Mouse (Mus musculus): ENCODE data around the gene Podxl2.

Podxl2 gene

DNA sequence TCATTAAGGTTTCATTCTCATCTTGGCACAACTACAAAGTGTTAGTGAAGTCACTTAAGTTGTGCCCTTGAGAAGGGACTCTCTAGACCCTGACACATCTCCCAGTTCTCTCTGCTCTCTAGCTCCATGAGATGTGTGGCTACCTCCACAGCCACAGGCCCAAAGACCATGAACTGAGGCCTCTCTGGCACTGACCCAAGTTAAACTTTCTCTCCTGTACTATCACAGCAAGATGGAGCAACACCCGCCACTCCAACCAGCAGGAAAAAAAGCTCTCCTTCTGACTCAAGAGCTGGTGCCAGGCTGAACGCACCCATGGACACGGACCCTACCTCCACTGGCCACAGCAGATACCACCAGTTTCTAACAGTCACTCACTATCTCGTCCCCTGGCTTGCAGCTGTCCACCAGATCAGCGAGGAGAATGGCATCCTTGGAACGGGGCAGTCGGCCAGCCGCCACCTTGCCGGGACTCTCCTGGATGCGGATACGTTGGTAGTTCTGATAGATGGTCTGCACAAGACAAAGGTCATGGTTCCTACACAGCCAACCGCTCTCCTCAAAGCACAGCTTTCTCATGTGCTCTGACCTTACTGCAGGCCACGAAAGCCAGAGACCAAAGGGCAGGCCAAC is 14.7 kb upstream of the Podxl2 start:
- no peak for DNase-seq (ENCODE audit: low spot score in 2 of 2)

DNA sequence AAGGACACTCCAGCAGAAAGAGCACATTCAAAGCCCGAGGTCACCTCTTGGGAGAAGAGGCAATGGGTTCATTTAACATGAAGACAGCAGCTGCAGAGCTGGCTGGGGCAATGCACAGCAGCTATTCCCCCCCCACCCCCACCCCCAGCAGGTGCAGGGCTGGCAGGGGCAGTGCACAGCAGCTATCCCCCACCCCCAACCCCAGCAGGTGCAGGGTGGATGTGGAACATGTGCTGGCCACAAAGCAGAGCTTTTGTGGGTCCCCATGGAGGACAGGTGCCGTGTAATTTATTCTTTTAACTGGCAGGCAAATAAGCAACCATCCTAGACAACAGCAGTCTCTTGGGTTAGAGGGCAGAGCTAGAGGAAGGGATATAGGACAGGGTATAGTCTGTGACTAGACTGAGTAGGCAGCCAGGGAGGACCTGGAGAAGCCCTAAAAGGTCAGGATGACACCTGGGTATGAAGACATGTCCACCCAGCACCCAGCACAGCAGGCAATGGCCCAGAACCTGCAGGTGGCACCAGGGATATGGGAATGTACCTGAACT is 11.6 kb upstream of the Podxl2 start:
- no peak for DNase-seq (ENCODE audit: low spot score in 2 of 2)

DNA sequence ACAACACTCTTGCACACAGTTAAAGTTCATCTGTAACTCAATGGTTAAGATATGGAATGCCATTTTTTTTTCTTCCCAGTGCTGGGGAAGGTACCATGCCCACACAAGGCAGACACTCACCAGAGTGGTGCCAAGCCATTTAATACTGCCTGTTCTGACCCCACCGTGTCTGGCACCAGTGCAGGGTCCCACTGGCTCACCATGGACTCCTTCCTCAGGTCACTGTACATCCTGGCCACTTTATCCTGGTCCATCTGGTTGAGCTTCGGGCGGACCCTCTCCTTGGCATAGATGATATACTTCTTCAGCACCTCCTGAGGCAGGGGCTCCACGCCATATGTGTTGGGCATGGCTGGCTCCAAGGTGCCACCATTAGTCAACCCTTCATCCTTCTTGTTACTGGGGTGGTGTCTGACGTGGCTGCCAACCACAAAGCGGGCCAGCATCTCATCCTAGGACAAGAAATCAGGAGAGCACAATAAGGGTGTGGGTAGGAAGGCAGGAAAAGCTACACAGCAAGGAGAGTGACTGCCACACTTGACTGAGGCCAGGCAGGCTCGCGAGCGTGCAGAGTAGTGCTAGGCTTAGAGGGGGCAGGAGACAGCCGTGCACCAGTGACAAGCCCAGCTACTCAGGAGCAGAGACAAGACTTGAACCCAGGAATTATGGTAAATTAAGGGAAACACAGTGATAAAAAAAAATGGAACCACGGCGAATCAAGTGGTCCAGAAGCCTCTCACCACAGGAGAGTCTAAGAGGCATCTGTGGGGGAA is 11.0 kb upstream of the Podxl2 start:
- DNase-seq (ENCODE audit: low spot score in 2 of 2), result no peak

DNA sequence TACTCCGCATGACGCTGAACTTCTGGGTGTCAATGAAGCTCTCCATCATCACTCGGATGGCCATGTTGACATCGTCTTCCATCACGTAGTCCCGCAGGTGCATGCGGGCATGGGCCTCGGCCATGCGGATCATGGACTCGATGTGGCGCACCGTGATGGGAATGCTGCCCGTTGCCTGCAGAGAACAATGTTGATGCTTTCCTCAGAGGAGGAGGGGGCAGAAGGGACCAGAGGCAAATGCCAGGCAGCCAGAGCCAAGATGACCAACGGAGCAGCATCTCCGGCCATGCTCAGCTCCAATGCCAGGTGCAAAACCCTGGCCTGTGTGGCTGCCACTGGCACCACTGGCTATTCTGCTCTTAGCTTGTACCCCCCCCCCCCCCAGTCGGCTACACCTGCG is 9.8 kb upstream of the Podxl2 start:
- no peak for DNase-seq (ENCODE audit: low spot score in 2 of 2)

DNA sequence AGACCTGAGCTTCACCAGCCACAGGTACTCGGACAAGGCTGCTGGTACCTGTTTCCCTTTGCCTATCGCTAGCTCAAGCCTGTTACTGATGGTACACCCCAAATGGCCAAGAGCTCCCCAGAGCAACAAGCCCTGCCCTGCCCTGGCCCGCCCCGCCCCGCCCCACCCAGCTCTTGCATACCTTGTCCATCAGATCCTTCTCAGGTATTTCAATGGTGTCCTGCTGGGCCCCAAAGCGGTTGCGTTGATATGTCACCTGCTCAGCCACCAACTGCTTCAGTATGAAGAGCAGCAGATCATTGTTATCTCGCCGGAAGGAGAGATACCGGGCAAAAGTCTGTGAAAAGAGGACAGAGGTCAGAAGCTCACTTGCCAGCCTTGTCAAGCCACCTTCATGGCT is 9.4 kb upstream of the Podxl2 start:
- no peak for DNase-seq (ENCODE audit: low spot score in 2 of 2)

DNA sequence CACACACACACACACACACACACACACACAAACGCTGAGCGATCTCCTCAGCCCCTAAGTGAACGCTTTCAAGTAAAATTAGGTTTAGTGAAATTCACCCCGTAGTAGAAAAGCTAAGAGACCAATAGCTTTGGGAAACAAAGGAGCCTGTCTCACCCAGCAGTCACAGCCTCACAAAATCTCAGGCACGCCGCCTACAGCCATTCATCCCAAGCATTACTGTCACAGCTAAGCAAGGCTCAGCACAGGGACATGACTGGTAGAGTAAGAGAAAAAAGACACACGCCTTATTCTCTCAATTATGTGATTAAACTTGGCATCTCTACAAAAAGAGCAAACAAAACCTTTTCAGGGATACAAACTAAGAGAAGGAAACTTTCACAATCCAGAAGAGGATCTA is 6.5 kb upstream of the Podxl2 start:
- DNase-seq (ENCODE audit: low spot score in 2 of 2), result no peak

DNA sequence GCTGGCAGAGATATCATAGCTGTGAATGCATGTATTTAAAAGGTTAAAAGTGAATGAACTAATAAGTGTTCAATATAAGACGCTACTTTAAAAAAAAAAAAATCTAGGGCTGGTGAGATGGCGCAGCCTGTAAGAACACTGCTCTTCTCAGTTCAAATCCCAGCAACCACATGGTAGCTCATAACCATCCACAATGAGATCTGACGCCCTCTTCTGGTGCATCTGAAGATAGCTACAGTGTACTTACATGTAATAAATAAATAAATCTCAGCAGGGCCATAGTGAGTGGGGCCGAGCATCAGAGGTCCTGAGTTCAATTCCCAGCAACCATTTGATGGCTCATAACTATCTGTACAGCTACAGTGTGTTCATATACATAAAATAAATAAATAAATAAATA is 4.6 kb upstream of the Podxl2 start:
- no peak for DNase-seq (ENCODE audit: low spot score in 2 of 2)

DNA sequence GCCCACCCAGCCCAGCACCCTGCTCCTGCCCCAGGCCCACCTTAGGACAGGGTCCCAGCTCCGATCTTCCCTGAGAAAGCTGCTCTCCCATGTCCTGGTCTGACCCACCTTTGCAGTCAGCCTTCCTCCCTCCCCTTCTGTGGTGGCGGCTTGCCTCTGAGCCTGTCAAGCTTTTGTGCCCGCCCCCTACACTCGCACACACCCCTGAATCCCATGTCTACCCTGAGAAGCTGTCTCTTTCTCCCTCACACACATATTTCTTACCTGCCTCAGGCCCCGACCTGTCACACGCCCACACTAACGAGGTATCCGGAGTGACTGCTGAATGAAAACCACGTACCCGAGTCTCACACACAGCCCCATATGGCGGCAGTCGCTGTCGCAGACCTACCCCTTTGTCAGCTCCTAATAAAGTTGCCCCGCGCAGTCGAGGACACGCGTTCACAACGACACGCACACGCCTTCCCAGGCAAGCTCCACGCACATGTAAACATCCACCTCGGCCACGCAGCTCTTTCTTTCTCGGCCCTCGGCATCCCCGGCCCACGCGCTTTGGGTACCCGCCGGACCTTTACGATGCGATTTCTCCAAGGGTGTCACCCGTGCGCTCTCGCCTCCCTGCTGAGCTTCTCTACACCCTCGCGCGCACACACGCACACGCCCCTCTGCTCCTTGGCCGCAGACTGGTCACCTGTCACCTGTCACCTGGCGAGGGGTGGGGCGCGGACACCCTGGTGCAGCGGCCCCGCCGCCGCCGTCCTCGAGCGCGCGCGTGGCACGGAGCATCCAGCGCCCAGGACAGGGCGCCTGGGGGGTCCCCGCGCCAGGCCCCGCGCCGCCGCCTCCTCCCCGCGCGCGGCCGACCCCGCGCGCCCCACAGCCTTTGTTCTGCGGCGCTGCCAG is 628 bp downstream of the Podxl2 start:
- no peak for DNase-seq (ENCODE audit: low spot score in 2 of 2)

DNA sequence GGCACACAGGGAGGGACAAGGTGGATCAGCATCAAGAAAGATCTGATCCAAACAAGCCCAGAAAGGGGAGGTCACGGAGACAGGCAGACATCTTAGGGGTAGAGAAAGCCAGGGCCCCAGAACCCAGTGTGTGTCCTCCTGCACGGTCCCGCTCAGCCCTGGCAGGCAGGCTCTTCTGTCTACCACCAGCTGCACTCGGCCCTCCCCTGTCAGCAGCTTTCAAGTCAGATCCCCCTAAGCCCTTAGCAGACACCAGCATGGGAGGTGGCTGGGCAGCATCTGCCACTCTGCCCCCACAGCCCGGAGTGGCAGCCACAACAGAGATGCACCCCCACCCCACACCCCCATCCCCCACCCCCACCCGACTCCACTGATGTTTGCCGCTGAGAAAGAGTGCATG is 2.0 kb downstream of the Podxl2 start:
- no peak for DNase-seq (ENCODE audit: low spot score in 2 of 2)

DNA sequence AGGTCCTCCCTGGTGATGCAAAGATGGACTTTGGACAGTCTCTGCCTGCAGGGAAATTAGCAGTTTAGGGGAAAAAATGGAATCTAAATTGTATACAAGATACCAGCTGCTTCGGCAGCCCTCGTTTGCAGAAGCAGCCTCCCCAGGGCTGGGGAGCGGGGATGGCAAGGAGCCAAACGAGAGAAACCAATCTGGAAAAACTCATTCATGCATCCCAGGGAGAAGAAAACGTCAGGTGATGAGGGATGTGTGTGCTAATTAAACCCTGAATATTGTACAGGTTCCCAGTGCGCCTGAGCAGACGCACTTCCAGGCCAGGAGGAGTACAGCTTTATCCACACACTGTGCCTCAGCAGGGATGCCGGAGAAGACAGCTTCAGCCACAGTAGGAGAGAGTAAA is 3.3 kb downstream of the Podxl2 start:
- no peak for DNase-seq (ENCODE audit: low spot score in 2 of 2)

DNA sequence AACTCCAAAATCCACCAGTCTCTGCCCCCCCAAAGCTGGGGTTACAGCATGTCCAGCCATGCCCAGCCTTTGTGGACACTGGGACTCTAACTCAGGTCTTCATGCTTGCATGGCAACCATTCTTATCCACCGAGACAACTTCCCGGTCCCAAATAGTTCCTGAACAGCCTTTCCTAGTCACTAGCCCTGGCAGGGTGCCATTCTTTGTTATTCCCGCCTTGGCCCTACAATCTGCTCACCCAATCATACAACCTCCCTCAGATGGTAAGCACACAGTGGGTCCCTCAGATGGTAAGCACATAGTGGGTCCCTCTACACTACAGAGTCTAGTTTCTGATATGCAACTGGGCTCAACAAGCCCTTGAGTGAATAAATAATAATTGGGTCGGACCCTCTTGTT is 4.2 kb downstream of the Podxl2 start:
- DNase-seq (ENCODE audit: low spot score in 2 of 2), result no peak

DNA sequence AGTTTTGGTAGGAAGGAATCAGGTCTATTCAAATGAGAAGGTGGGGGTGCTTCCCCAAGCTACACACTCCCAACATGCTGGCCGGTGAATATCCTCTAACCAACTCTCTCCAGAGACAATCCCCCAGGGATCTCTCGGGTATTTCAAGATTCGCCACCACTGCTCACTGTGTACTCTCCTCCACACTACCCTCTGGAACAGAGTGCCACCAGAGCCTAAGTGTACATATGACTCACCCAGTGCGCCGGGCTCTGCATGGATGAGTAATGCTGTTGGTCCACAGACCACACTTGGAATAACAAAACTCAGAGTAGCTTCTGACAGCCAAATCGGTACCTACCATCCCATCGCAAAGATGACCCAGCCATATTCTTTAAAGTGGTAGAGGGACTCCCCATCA is 5.4 kb downstream of the Podxl2 start:
- no peak for DNase-seq (ENCODE audit: low spot score in 2 of 2)

DNA sequence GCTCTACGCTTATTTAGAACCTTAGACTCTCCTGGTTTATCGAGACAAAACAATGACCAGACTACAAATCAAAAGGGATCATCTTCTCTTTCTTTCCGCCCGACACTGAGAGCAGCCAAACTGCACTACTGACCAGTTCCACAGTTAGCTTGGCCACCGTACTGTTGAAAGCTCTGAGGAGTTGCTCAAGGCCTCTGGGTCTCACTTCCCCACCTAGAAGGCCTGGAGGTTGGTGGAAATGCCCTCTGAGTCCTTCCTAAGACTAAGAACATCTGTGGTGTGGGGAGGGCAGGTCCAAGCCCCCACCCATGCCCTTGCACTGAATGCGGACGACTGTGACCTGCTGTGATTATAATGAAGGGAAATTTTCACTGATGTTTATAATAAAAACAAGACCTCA is 9.1 kb downstream of the Podxl2 start:
- no peak for DNase-seq (ENCODE audit: low spot score in 2 of 2)

DNA sequence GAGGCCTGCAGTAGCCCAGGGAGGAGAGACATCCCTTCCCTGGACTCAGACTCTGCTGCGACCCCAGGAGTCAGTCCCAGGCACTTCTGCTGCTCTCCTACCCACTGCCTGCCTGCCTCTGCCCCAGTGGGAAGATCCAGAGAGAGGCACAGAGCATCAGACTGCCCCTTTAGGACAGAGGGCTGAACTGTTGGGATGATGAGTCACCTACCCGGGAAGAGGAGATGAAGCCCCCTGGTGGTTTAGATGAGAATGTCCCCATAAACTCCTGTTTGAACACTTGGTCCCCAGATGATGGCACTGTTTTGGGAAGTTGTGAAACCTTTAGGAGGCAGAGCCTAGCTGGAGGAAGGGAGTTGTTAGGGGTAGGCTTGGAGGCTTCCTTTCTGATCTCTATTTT is 13.9 kb downstream of the Podxl2 start:
- DNase-seq (ENCODE audit: low spot score in 2 of 2), result no peak

DNA sequence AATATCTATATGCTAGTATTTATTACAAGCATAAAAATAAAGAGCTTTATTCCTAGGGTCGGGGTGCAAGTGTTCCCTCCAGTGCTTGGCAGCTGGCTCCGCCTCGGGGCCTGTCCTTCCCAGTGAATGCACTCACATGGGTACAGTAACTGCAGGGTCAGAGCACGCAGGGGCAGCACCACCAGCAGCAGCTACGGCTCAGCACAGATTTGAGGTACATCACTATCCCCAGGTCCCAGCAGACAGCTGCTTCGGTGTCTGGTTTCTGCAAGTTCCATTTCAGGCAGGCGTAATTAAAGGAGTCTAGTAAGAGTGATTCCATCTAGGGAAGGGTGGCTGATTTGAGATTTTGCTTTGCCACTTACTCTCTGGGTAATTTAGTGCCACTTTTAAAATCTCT is 16.5 kb downstream of the Podxl2 start:
- no peak for DNase-seq (ENCODE audit: low spot score in 2 of 2)

DNA sequence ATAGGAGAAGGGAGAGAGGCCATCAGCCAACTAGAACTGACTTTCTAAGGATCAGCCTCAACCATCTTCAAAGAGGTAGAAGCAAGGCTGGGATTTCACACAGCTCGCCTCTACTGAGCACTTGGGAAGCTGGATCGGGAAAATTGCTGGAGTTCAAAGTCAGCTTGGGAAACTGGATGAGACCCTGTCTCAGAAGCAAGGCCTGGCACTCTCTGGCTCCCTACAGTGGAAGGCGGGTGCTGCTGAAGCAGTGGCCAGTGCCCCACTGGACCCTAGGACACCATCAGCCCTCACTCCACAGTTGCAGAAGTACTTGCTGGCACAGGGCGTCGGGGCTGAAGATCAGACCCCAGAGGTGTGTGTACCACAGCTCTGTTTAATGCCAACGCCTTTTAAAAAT is 17.0 kb downstream of the Podxl2 start:
- DNase-seq (ENCODE audit: low spot score in 2 of 2), result no peak

DNA sequence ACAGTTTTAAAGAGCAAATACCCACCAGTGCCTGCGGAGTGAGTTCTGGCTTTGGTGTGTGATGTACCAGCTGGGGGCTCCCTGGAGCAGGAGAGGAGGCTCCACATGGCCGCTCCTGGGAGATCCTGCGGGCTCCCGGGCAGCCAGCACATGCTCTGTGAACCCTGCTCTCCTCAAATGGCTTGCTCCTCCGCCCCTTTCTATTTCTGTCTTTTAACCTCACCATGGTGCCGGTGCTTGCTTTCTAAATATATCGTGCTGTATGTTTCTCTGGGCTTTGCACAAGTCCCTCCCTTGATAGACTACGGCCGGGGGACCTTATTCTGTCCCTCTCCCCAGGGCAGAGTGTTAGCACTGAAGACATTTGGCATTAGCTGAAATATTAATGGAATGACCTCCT is 17.6 kb downstream of the Podxl2 start:
- DNase-seq (ENCODE audit: low spot score in 2 of 2), result peak; percentile 71 to 75

DNA sequence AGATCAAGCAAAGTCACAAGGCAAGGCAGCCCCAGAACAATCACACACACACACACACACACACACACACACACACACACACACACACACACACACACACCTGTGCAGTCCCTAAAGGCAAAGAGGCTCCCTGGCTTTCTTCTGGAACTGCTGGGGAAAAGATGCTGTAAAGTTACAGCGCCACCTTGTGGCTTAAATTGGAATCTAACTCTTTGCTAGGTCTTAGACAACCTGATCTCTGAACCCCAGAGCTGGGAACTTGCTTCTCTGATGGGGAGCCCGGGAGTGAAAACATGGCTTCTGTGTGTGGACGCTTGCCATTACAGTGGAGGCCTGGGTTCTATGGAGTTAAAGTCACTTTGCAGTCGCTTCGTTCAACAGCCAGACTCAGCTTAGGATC is 19.2 kb downstream of the Podxl2 start:
- DNase-seq (ENCODE audit: low spot score in 2 of 2), result peak in 1 of 2 experiments; percentile 59

DNA sequence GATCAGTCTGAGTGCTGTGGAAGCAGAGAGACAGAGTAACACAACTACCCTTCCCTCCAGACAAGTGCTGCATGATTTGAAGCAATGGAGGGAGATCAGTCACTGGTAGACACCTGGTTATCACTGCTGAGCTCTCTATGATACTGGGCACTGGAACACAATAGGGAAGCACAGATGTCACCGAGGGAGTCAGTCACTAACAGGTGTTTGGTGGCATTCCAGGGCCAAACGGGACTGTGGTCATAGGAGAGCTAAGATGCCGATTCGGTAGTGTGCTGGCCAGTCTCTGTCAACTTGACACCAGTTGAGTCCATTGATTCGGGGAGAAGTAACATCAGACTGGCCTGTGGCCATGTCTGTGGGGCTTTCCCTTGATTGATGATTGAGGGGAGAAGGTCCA is 20.3 kb downstream of the Podxl2 start:
- no peak for DNase-seq (ENCODE audit: low spot score in 2 of 2)

DNA sequence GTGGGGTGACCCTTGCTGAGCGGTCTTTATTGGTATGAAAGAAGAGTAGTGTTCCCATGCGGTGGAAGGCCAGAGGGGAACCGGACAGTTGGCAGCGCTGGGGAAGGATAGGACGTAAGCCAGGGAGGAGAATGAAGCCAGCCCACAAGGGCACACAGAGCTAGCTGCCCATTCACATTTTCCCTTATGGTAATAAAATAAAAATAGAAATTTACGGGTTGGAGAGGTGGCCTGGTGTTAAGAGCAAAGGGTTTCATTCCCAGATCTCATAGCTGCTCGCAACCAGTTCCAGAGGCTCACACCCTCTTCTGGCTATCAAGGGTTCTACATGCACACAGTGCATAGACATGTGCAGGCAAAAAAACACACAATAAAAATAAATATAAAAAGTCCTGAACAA is 24.8 kb downstream of the Podxl2 start:
- no peak for DNase-seq (ENCODE audit: low spot score in 2 of 2)

DNA sequence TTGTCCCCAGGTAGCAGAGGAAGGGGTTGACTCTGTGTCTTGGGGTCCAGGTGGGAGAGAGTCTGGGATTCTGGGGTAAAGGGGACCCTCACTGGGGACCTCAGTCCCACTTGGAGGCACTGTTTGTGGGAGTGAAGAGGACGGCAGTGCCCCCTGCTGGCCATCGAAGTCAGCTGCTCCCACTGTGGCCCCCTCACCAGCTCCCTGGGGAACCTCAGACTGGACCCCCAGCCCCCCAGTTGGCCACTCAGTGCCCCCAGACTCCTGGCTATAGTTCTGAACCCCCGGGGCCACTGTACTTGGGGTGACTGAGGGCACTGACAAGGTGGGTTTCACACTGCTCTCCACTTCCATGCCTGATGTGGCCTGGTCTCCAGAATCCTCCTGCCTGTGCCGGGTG is 25.6 kb downstream of the Podxl2 start:
- no peak for DNase-seq (ENCODE audit: low spot score in 2 of 2)

DNA sequence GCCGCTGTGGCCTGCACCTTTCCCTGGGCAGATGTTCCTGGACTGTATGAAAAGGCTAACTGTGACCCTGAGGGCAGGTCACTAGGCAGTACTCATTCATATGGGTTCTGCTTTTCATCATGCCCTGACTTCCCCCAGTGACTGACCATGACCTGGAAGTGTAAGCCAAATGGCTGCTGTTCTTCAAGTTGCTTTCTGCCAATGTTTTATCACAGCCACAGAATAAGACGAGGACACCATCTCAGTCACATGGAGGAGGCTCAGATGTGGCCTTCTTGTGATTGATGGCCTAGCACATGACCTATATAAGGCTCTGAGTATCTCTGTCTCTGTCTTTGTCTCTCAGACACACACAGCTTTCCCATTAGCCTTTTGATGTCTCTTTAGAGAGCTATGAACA is 27.3 kb downstream of the Podxl2 start:
- DNase-seq (ENCODE audit: low spot score in 2 of 2), result no peak

Measured in heart, adult 9 months (tissue).